ENCODE assay signal across 8 mouse cellular contexts in the genomic region with DNA sequence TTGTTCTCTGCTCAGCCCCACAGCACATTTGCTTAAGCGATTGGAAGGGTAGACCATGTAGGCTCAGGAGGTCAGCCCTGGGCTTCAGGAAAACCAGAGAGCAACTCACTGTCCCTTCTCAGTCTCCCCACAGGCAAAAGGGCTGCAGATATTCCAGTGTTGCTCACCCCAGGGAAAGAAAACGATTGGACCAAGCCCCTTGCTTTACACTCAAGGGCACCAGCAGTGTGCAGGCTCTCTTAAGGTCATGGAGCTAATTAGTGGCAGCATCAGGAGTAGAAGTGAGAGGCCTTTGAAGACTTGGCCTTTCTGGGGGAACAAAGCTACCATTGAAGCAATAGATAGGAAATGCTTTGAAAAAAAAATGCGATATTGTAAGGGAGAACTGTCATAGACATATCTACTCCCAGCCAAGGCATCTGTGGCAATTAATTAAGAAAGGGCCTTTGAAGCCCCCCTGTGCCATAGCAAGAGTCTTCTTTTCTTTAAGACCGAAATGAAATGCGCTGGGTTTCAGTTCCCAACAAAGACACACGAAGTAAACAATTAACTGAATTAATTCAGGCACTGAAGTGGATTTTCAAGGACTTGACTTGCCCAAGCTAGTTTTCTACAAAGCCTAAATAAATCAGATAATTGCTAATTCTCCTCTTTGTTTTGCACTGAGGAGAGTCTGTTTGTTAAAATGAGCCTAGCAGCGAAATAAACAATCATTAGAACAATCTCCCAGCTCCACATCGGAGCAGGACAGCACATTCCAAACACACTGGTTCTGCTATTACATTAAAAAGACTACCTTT. TPM values are rescaled to one million over a fixed set of nuclear protein-coding genes. Genes with fewer than 3 reads are reported as not detected.
DNase-seq lines count a peak whose midpoint lies in the region; ATAC-seq and TF ChIP-seq lines count a peak whose summit lies in the region.

No protein-coding gene starts in this region.

- TF ChIP-seq CTCF in midbrain, postnatal 0 days (IDR thresholded peaks at IDR 0.05): no peak

- H3K36me3 ChIP-seq in heart, embryonic 13.5 days: no peaks in the 10 kb centered on the region
- no peaks in the 10 kb centered on the region for H3K36me3 ChIP-seq in intestine, embryonic 14.5 days (ENCODE audit: control insufficient read depth, insufficient read depth, low read length)
- H3K36me3 ChIP-seq in midbrain, postnatal 0 days (ENCODE audit: insufficient read depth, low read length): no peaks in the 10 kb centered on the region

- H3K4me3 ChIP-seq in heart, embryonic 13.5 days: peak overlapping the region; percentile 64
- H3K4me3 ChIP-seq in intestine, embryonic 14.5 days (ENCODE audit: low read depth, low read length): peak overlapping the region; percentile 47
- peak overlapping the region; percentile 48 for H3K4me3 ChIP-seq in midbrain, postnatal 0 days (ENCODE audit: low read depth, low read length)

- 19% methylated on average over 8 of the region's 8 CpGs for WGBS in heart, embryonic 13.5 days
- WGBS in intestine, embryonic 14.5 days: 18% methylated on average over 8 of the region's 8 CpGs
- WGBS in midbrain, postnatal 0 days: 11% methylated on average over 8 of the region's 8 CpGs

- no peaks in the 10 kb centered on the region for H3K27me3 ChIP-seq in heart, embryonic 13.5 days (replicated peaks)
- peaks cover 10% of the 10 kb centered on the region; the same call in 1 of the 2 replicates for H3K27me3 ChIP-seq in intestine, embryonic 14.5 days (replicated peaks; ENCODE audit: control insufficient read depth, insufficient read depth, low read length)
- no peaks in the 10 kb centered on the region for H3K27me3 ChIP-seq in midbrain, postnatal 0 days (ENCODE audit: insufficient read depth, low read length)

- H3K4me1 ChIP-seq in heart, embryonic 13.5 days: peaks cover 33% of the 10 kb centered on the region
- peaks cover 18% of the 10 kb centered on the region for H3K4me1 ChIP-seq in intestine, embryonic 14.5 days (replicated peaks; ENCODE audit: control insufficient read depth, insufficient read depth, low read length)
- peaks cover 6% of the 10 kb centered on the region; the same call in 1 of the 2 replicates for H3K4me1 ChIP-seq in midbrain, postnatal 0 days (ENCODE audit: insufficient read depth, low read length)

- intact Hi-C loops in heart, postnatal 14 days (cut with DNase I): no loop called here

- no peaks in the 10 kb centered on the region for H3K9me3 ChIP-seq in heart, embryonic 13.5 days
- no peaks in the 10 kb centered on the region for H3K9me3 ChIP-seq in intestine, embryonic 14.5 days (ENCODE audit: control insufficient read depth, low read length)
- no peaks in the 10 kb centered on the region for H3K9me3 ChIP-seq in midbrain, postnatal 0 days (ENCODE audit: low read length)

- peak overlapping the region; percentile 57 for H3K27ac ChIP-seq in heart, embryonic 13.5 days (replicated peaks)
- no peak overlapping the region; the same call in 1 of the 2 replicates for H3K27ac ChIP-seq in intestine, embryonic 14.5 days (ENCODE audit: low read depth)
- H3K27ac ChIP-seq in midbrain, postnatal 0 days (ENCODE audit: low read depth, low read length): peak overlapping the region; percentile 55

- no peak for DNase-seq in heart, postnatal 14 days
- DNase-seq in embryo, embryonic 11 days: peak; percentile 61
- no peak for DNase-seq in intestine, embryonic 14.5 days (ENCODE audit: low spot score)
- DNase-seq in midbrain, postnatal 0 days (ENCODE audit: low spot score): no peak
- DNase-seq in urinary bladder, postnatal 25 days (ENCODE audit: low spot score): no peak
- no peak for DNase-seq in gastrocnemius, postnatal 25 days
- DNase-seq in B cell, adult 2 months: no peak

- peak overlapping the region; percentile 87 for H3K4me2 ChIP-seq in heart, embryonic 13.5 days
- peak overlapping the region; percentile 83 for H3K4me2 ChIP-seq in intestine, embryonic 14.5 days (ENCODE audit: low read length)
- H3K4me2 ChIP-seq in midbrain, postnatal 0 days (ENCODE audit: low read depth, low read length, poor library complexity, severe bottlenecking): peak overlapping the region; percentile 87

- peak overlapping the region; percentile 88 for H3K9ac ChIP-seq in heart, embryonic 13.5 days
- no peak overlapping the region for H3K9ac ChIP-seq in intestine, embryonic 14.5 days (ENCODE audit: low read length)
- peak overlapping the region; percentile 19; the same call in 1 of the 2 replicates for H3K9ac ChIP-seq in midbrain, postnatal 0 days (replicated peaks; ENCODE audit: low read length, poor library complexity, severe bottlenecking)

- no peak; the same call in 1 of the 2 replicates for ATAC-seq in heart, embryonic 13.5 days (ENCODE audit: extremely low read depth, insufficient number of reproducible peaks, low FRiP score, low TSS enrichment)
- ATAC-seq in intestine, embryonic 14.5 days (replicated peaks; ENCODE audit: low FRiP score, low TSS enrichment, low read depth): no peak
- ATAC-seq in midbrain, postnatal 0 days (ENCODE audit: low FRiP score): no peak

RNA-seq across cellular contexts. Expression of gene Tnfrsf19, which starts 2.6 kb away (rescaled TPM):
- 21.4 TPM in 2 replicates for polyA plus RNA-seq in heart, embryonic 13.5 days (2015; fragmentation: Nextera tagmentation; extraction: Ambion mirVana)
- 1 to 10 TPM; 2.2 to 3.2 TPM for total RNA-seq in heart, postnatal 14 days (2021)
- polyA plus RNA-seq in intestine, embryonic 14.5 days (2014; fragmentation: Nextera tagmentation; extraction: Ambion mirVana): 27.0 and 29.7 TPM in 2 replicates
- 42.9 and 50.3 TPM in 2 replicates for total RNA-seq in midbrain, postnatal 0 days (2014; rRNA removed)
- polyA plus RNA-seq in midbrain, postnatal 0 days (2015; fragmentation: Nextera tagmentation; extraction: Ambion mirVana): 29.5 and 32.3 TPM in 2 replicates
- total RNA-seq in gastrocnemius, postnatal 25 days (2021): 1 to 10 TPM; 6.1 to 8.5 TPM
